ENCODE assay signal across 12 mouse cellular contexts in genomic region chr6:50949883-50950583, GRCm38 (mm10).
DNase-seq lines count a peak whose midpoint lies in the region; ATAC-seq and TF ChIP-seq lines count a peak whose summit lies in the region.
"Had no signal": no experiment of that assay in that cellular context is flagged by ENCODE, and none has a peak within 500 bp of the region (broad histone marks: within the 10 kb centered on the region; RNA-seq: fewer than 3 reads in every experiment).

No protein-coding gene starts in this region.

- H3K4me3 ChIP-seq in kidney, embryonic 15.5 days (replicated peaks) = no peak overlapping the region
- H3K4me3 ChIP-seq in embryonic facial prominence, embryonic 14.5 days (ENCODE audit: low read depth, low read length) = no peak overlapping the region
- H3K4me3 ChIP-seq in hindbrain, embryonic 13.5 days = no peak overlapping the region
- H3K4me3 ChIP-seq in midbrain, postnatal 0 days (ENCODE audit: low read depth, low read length) = no peak overlapping the region
- H3K4me3 ChIP-seq: liver, embryonic 13.5 days had no signal

- no peak for ATAC-seq in kidney, embryonic 15.5 days (replicated peaks; ENCODE audit: low FRiP score)
- ATAC-seq in embryonic facial prominence, embryonic 14.5 days (ENCODE audit: low read depth) = no peak
- ATAC-seq in hindbrain, embryonic 13.5 days (ENCODE audit: low FRiP score) = peak; percentile 52; the same call in 1 of the 2 replicates
- ATAC-seq in midbrain, postnatal 0 days (ENCODE audit: low FRiP score) = no peak

- H3K4me2 ChIP-seq in kidney, embryonic 15.5 days = no peak overlapping the region
- no peak overlapping the region for H3K4me2 ChIP-seq in embryonic facial prominence, embryonic 14.5 days (ENCODE audit: low read depth, low read length)
- no peak overlapping the region for H3K4me2 ChIP-seq in hindbrain, embryonic 13.5 days
- no peak overlapping the region for H3K4me2 ChIP-seq in midbrain, postnatal 0 days (ENCODE audit: low read depth, low read length, poor library complexity, severe bottlenecking)
- H3K4me2 ChIP-seq: liver, embryonic 13.5 days had no signal

- intact Hi-C loops in left cerebral cortex, postnatal 10 days (cut with DNase I) = no loop called here

- DNase-seq in kidney, postnatal 10 days = no peak
- DNase-seq in embryonic facial prominence, embryonic 14.5 days (ENCODE audit: low spot score) = peak; percentile 70
- DNase-seq in midbrain, postnatal 0 days (ENCODE audit: low spot score) = peak; percentile 50
- DNase-seq in adrenal gland, adult 2 months = no peak
- no peak for DNase-seq in left cerebral cortex, postnatal 10 days (ENCODE audit: extremely low spot score in 1 of 2, low spot score in 2 of 2)
- no peak for DNase-seq in right cerebral cortex, adult 18-20 months
- DNase-seq: gastrocnemius, postnatal 25 days; kidney, adult 2 months; liver, embryonic 13.5 days; thymus, adult 18-20 months had no signal

- H3K27me3 ChIP-seq in kidney, embryonic 15.5 days = no peaks in the 10 kb centered on the region
- no peaks in the 10 kb centered on the region for H3K27me3 ChIP-seq in embryonic facial prominence, embryonic 14.5 days (replicated peaks; ENCODE audit: control insufficient read depth, insufficient read depth, low read length)
- no peaks in the 10 kb centered on the region for H3K27me3 ChIP-seq in hindbrain, embryonic 13.5 days
- no peaks in the 10 kb centered on the region for H3K27me3 ChIP-seq in midbrain, postnatal 0 days (ENCODE audit: insufficient read depth, low read length)
- H3K27me3 ChIP-seq: liver, embryonic 13.5 days had no signal

- H3K9me3 ChIP-seq in kidney, embryonic 15.5 days (replicated peaks) = no peaks in the 10 kb centered on the region
- no peaks in the 10 kb centered on the region for H3K9me3 ChIP-seq in embryonic facial prominence, embryonic 14.5 days (ENCODE audit: control insufficient read depth, low read length)
- H3K9me3 ChIP-seq in hindbrain, embryonic 13.5 days = no peaks in the 10 kb centered on the region
- H3K9me3 ChIP-seq in midbrain, postnatal 0 days (ENCODE audit: low read length) = no peaks in the 10 kb centered on the region
- H3K9me3 ChIP-seq: liver, embryonic 13.5 days had no signal

- WGBS in kidney, embryonic 15.5 days = 41% methylated on average over 11 of the region's 11 CpGs
- 52% methylated on average over 11 of the region's 11 CpGs for WGBS in embryonic facial prominence, embryonic 14.5 days
- WGBS in hindbrain, embryonic 13.5 days = 28% methylated on average over 11 of the region's 11 CpGs
- 35% methylated on average over 11 of the region's 11 CpGs for WGBS in midbrain, postnatal 0 days

- TF ChIP-seq CTCF in midbrain, postnatal 0 days (IDR thresholded peaks at IDR 0.05) = no peak

- H3K27ac ChIP-seq in kidney, embryonic 15.5 days = peak overlapping the region; percentile 46; the same call in 1 of the 2 replicates
- H3K27ac ChIP-seq in embryonic facial prominence, embryonic 14.5 days (replicated peaks; ENCODE audit: low read depth, low read length) = peak overlapping the region; percentile 65
- peak overlapping the region; percentile 55 for H3K27ac ChIP-seq in hindbrain, embryonic 13.5 days
- H3K27ac ChIP-seq in midbrain, postnatal 0 days (ENCODE audit: low read depth, low read length) = no peak overlapping the region
- H3K27ac ChIP-seq: liver, embryonic 13.5 days had no signal

- peaks cover 8% of the 10 kb centered on the region for H3K4me1 ChIP-seq in kidney, embryonic 15.5 days
- peaks cover 9% of the 10 kb centered on the region; the same call in 1 of the 2 replicates for H3K4me1 ChIP-seq in embryonic facial prominence, embryonic 14.5 days (ENCODE audit: control insufficient read depth, insufficient read depth, low read length)
- peaks cover 16% of the 10 kb centered on the region for H3K4me1 ChIP-seq in hindbrain, embryonic 13.5 days (replicated peaks)
- no peaks in the 10 kb centered on the region for H3K4me1 ChIP-seq in midbrain, postnatal 0 days (ENCODE audit: insufficient read depth, low read length)
- H3K4me1 ChIP-seq: liver, embryonic 13.5 days had no signal

- H3K36me3 ChIP-seq in kidney, embryonic 15.5 days = no peaks in the 10 kb centered on the region
- H3K36me3 ChIP-seq in embryonic facial prominence, embryonic 14.5 days (ENCODE audit: control insufficient read depth, insufficient read depth, low read length) = no peaks in the 10 kb centered on the region
- no peaks in the 10 kb centered on the region for H3K36me3 ChIP-seq in hindbrain, embryonic 13.5 days
- no peaks in the 10 kb centered on the region for H3K36me3 ChIP-seq in midbrain, postnatal 0 days (ENCODE audit: insufficient read depth, low read length)
- H3K36me3 ChIP-seq: liver, embryonic 13.5 days had no signal

- H3K9ac ChIP-seq in kidney, embryonic 15.5 days = no peak overlapping the region
- H3K9ac ChIP-seq in embryonic facial prominence, embryonic 14.5 days (ENCODE audit: low read depth, low read length) = no peak overlapping the region
- H3K9ac ChIP-seq in hindbrain, embryonic 13.5 days = no peak overlapping the region
- no peak overlapping the region for H3K9ac ChIP-seq in midbrain, postnatal 0 days (replicated peaks; ENCODE audit: low read length, poor library complexity, severe bottlenecking)
- H3K9ac ChIP-seq: liver, embryonic 13.5 days had no signal

Comparison
In these comparisons a context has a peak if more than half of its experiments do, and no peak if none do; other contexts are left out.
1. DNase-seq: peak in embryonic facial prominence, embryonic 14.5 days (single experiment) and midbrain, postnatal 0 days (single experiment); none in kidney, postnatal 10 days (single experiment), adrenal gland, adult 2 months (single experiment), left cerebral cortex, postnatal 10 days (0 of 2) and right cerebral cortex, adult 18-20 months (single experiment).